29 mouse cellular contexts compared by ENCODE assay signal in genomic region chr5:51028966-51029365, GRCm38 (mm10).
A peak's percentile ranks its signal among the peaks of the same experiment; 100 is the strongest.
DNase-seq lines count a peak whose midpoint lies in the region; ATAC-seq lines count a peak whose summit lies in the region.
"Had no signal": no experiment of that assay in that cellular context is flagged by ENCODE, and none has a peak within 500 bp of the region (broad histone marks: within the 10 kb centered on the region; RNA-seq: fewer than 3 reads in every experiment).

No protein-coding gene starts in this region.

- no peaks in the 10 kb centered on the region for H3K4me1 ChIP-seq in kidney, embryonic 15.5 days
- H3K4me1 ChIP-seq in kidney, embryonic 14.5 days (ENCODE audit: control insufficient read depth, insufficient read depth, low read length), result no peaks in the 10 kb centered on the region
- H3K4me1 ChIP-seq in neural tube, embryonic 14.5 days (ENCODE audit: control insufficient read depth, insufficient read depth, low read length), result no peaks in the 10 kb centered on the region
- H3K4me1 ChIP-seq: embryonic facial prominence, embryonic 10.5 days; embryonic facial prominence, embryonic 13.5 days; forebrain, embryonic 12.5 days; forebrain, embryonic 15.5 days; heart, embryonic 10.5 days; heart, embryonic 13.5 days; hindbrain, embryonic 12.5 days; hindbrain, embryonic 15.5 days had no signal

- no peak overlapping the region for H3K27ac ChIP-seq in kidney, embryonic 15.5 days
- H3K27ac ChIP-seq in kidney, embryonic 14.5 days (ENCODE audit: low read depth, low read length), result no peak overlapping the region
- no peak overlapping the region for H3K27ac ChIP-seq in neural tube, embryonic 14.5 days (ENCODE audit: low read depth, low read length)
- H3K27ac ChIP-seq: embryonic facial prominence, embryonic 10.5 days; embryonic facial prominence, embryonic 13.5 days; forebrain, embryonic 12.5 days; forebrain, embryonic 15.5 days; heart, adult 2 months; heart, embryonic 10.5 days; heart, embryonic 13.5 days; hindbrain, embryonic 12.5 days; hindbrain, embryonic 15.5 days had no signal

- no peak overlapping the region for H3K4me3 ChIP-seq in kidney, embryonic 15.5 days (replicated peaks)
- no peak overlapping the region for H3K4me3 ChIP-seq in kidney, embryonic 14.5 days (ENCODE audit: low read length)
- no peak overlapping the region for H3K4me3 ChIP-seq in neural tube, embryonic 14.5 days (ENCODE audit: low read depth, low read length)
- H3K4me3 ChIP-seq: embryonic facial prominence, embryonic 10.5 days; embryonic facial prominence, embryonic 13.5 days; erythroblast, embryonic 14.5 days; forebrain, embryonic 12.5 days; forebrain, embryonic 15.5 days; heart, adult 2 months; heart, embryonic 10.5 days; heart, embryonic 13.5 days; hindbrain, embryonic 12.5 days; hindbrain, embryonic 15.5 days had no signal

- no peak overlapping the region for H3K9ac ChIP-seq in kidney, embryonic 15.5 days
- no peak overlapping the region for H3K9ac ChIP-seq in kidney, embryonic 14.5 days (ENCODE audit: low read depth, low read length)
- no peak overlapping the region for H3K9ac ChIP-seq in neural tube, embryonic 14.5 days (replicated peaks; ENCODE audit: low read depth, low read length)
- H3K9ac ChIP-seq: embryonic facial prominence, embryonic 13.5 days; forebrain, embryonic 12.5 days; forebrain, embryonic 15.5 days; heart, embryonic 13.5 days; hindbrain, embryonic 12.5 days; hindbrain, embryonic 15.5 days had no signal

- no peaks in the 10 kb centered on the region for H3K27me3 ChIP-seq in kidney, embryonic 15.5 days
- no peaks in the 10 kb centered on the region for H3K27me3 ChIP-seq in kidney, embryonic 14.5 days (ENCODE audit: control insufficient read depth, insufficient read depth, low read length)
- H3K27me3 ChIP-seq in neural tube, embryonic 14.5 days (ENCODE audit: control insufficient read depth, insufficient read depth, low read length), result no peaks in the 10 kb centered on the region
- H3K27me3 ChIP-seq: embryonic facial prominence, embryonic 13.5 days; forebrain, embryonic 12.5 days; forebrain, embryonic 15.5 days; heart, embryonic 13.5 days; hindbrain, embryonic 12.5 days; hindbrain, embryonic 15.5 days had no signal

- H3K36me3 ChIP-seq in kidney, embryonic 15.5 days, result no peaks in the 10 kb centered on the region
- H3K36me3 ChIP-seq in kidney, embryonic 14.5 days (ENCODE audit: control insufficient read depth, insufficient read depth, low read length), result no peaks in the 10 kb centered on the region
- H3K36me3 ChIP-seq in neural tube, embryonic 14.5 days (ENCODE audit: control insufficient read depth, insufficient read depth, low read length), result no peaks in the 10 kb centered on the region
- H3K36me3 ChIP-seq: embryonic facial prominence, embryonic 10.5 days; embryonic facial prominence, embryonic 13.5 days; forebrain, embryonic 12.5 days; forebrain, embryonic 15.5 days; heart, embryonic 10.5 days; heart, embryonic 13.5 days; hindbrain, embryonic 12.5 days; hindbrain, embryonic 15.5 days had no signal

- H3K9me3 ChIP-seq in kidney, embryonic 15.5 days (replicated peaks), result no peaks in the 10 kb centered on the region
- no peaks in the 10 kb centered on the region for H3K9me3 ChIP-seq in kidney, embryonic 14.5 days (ENCODE audit: control insufficient read depth, low read length)
- no peaks in the 10 kb centered on the region for H3K9me3 ChIP-seq in neural tube, embryonic 14.5 days (ENCODE audit: control insufficient read depth, low read length)
- H3K9me3 ChIP-seq: embryonic facial prominence, embryonic 10.5 days; embryonic facial prominence, embryonic 13.5 days; forebrain, embryonic 12.5 days; forebrain, embryonic 15.5 days; heart, embryonic 10.5 days; heart, embryonic 13.5 days; hindbrain, embryonic 12.5 days; hindbrain, embryonic 15.5 days had no signal

- 63% methylated on average over 4 of the region's 4 CpGs for whole genome bisulfite sequencing in kidney, embryonic 15.5 days
- WGBS in kidney, embryonic 14.5 days, result 66% methylated on average over 4 of the region's 4 CpGs
- 70% methylated on average over 4 of the region's 4 CpGs for WGBS in neural tube, embryonic 14.5 days

- H3K4me2 ChIP-seq in kidney, embryonic 15.5 days, result no peak overlapping the region
- no peak overlapping the region for H3K4me2 ChIP-seq in kidney, embryonic 14.5 days (replicated peaks; ENCODE audit: low read depth, low read length)
- H3K4me2 ChIP-seq in neural tube, embryonic 14.5 days (ENCODE audit: low read depth, low read length), result no peak overlapping the region
- H3K4me2 ChIP-seq: embryonic facial prominence, embryonic 13.5 days; forebrain, embryonic 12.5 days; forebrain, embryonic 15.5 days; heart, embryonic 13.5 days; hindbrain, embryonic 12.5 days; hindbrain, embryonic 15.5 days had no signal

- no peak for DNase-seq in kidney, adult 18-20 months
- peak; percentile 17 for DNase-seq in kidney, postnatal 14 days
- peak; percentile 1 for DNase-seq in ZHBTc4 (ENCODE audit: low read depth, low spot score)
- DNase-seq: adrenal gland, adult 8-10 months; adrenal gland, postnatal 25 days; cerebellum, adult 11-12 months; cerebellum, adult 8-10 months; cerebellum, postnatal 10 days; cerebellum, postnatal 36 days; embryo, embryonic 11 days; gastrocnemius, postnatal 10 days; gastrocnemius, postnatal 36 days; heart, adult 2 months; heart, postnatal 14 days; heart, postnatal 4 days had no signal

- ATAC-seq in kidney, embryonic 15.5 days (replicated peaks; ENCODE audit: low FRiP score), result peak; percentile 75
- ATAC-seq in kidney, embryonic 14.5 days (ENCODE audit: low FRiP score, low TSS enrichment), result no peak
- peak; percentile 63; the same call in 1 of the 2 replicates for ATAC-seq in neural tube, embryonic 14.5 days (ENCODE audit: low read depth)
- ATAC-seq: activated CD4-positive, CD25-positive, alpha-beta regulatory T cell, adult 4 months; CD4-positive, CD25-positive, alpha-beta regulatory T cell, adult 4 months; forebrain, embryonic 15.5 days had no signal
